Mouse (Mus musculus): ENCODE results near the gene Bcas3. TPM values are rescaled to one million over a fixed set of nuclear protein-coding genes. Genes with fewer than 3 reads are reported as not detected.

Gene Bcas3
- polyA plus RNA-seq, 1 experiment, result 103 TPM

DNA sequence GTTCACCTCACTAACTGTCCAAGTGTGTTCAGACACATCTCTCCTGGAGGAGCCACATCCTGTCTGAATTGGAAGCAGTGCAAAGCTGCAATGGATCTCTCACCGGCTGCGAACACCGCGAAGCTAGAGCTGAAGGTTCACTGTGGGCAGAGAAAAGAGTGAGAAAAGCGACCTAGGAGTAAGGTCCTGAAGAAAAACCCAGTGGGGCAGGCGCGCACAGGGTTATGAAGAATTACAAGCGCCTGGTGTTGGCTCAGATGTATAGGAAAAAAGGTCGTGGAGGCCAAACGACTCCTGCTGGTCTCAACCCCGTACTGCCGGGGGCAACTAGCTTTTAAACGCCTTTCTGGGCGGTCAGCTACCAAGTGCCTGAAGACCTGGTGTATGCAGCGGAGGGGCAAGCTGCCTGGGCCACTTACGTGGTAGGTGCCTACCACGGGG lies 478.0 kb downstream of the Bcas3 start:
- no peak for TF ChIP-seq GATA1 (IDR thresholded peaks at IDR 0.05; ENCODE audit: low read length)

DNA sequence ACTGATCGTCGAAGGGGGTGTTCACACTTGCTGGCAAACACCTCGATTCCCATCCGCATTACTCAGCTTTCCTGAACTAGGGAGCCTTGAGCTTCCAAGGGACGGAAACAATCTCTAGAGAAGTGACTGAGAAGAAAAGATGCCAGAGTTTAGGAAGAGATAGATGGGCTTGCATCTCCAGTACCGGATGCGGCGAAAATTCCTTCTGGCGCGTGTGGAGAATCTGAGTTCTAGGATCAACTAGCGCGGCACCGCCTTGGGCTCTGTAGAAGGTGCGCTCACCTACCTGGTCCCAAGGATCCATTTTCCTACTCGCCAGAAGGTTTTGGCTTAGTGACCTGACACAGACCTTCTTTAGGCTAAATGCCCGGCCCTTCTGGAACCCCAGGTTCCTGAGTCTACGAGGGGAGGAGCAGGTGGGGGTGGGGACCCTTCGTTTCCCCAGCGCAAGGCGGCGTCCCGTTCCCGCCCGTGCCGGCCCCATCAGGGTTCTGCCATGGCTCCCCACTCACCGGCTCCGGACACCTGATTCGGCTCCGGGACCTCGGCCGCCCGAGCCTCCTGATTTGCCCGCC lies 478.8 kb downstream of the Bcas3 start:
- TF ChIP-seq GATA1 (IDR thresholded peaks at IDR 0.05; ENCODE audit: low read length), result no peak

DNA sequence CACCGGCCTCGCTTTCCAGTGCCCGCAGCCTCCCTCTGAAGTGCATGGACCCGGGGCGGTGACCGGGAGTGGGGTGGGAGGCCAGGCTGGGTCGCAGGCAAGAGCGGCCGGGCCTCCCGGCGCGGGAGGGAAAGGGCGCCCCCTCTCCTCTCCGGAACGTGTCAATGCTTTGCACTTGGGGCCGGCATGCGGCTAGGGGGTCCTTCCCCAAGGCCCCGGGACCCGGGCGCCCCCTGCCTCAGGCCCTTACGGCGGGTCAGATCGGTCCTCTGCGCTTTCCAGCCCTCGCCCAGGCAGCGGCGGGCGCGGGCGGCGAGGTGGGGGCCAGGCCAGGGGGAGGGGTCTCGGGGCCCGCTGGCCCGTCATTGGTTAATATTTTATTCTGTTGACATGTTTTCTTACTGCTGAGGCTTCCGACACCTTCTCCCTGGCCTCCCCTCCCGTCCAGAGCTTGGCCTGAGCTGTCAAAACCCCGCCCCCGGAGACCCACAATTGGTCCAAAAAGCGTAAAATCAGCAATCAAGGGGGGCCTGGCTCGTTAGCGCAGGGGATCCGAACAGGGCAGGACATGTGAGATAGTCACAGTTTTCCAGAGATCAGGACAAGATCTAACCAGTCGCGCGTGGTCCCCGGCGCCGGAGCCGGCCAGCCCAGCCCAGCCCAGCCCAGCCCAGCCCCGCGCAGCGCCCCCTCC lies 479.4 kb downstream of the Bcas3 start, which contains the start of gene Tbx2:
TSS of gene Tbx2 (plus strand) at position 321 of the 694 bp plus-strand sequence.
- no peak for TF ChIP-seq GATA1 (IDR thresholded peaks at IDR 0.05; ENCODE audit: low read length)

DNA sequence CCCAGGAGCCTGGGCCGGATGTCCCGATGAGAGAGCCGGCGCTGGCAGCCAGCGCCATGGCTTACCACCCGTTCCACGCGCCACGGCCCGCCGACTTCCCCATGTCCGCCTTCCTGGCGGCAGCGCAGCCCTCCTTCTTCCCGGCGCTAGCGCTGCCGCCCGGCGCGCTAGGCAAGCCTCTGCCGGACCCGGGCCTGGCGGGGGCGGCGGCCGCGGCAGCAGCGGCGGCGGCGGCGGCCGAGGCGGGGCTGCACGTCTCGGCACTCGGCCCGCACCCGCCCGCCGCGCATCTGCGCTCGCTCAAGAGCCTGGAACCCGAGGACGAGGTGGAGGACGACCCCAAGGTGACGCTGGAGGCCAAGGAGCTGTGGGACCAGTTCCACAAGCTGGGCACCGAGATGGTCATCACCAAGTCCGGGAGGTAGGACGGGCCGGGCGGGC lies 480.1 kb downstream of the Bcas3 start:
- no peak for TF ChIP-seq GATA1 (IDR thresholded peaks at IDR 0.05; ENCODE audit: low read length)

DNA sequence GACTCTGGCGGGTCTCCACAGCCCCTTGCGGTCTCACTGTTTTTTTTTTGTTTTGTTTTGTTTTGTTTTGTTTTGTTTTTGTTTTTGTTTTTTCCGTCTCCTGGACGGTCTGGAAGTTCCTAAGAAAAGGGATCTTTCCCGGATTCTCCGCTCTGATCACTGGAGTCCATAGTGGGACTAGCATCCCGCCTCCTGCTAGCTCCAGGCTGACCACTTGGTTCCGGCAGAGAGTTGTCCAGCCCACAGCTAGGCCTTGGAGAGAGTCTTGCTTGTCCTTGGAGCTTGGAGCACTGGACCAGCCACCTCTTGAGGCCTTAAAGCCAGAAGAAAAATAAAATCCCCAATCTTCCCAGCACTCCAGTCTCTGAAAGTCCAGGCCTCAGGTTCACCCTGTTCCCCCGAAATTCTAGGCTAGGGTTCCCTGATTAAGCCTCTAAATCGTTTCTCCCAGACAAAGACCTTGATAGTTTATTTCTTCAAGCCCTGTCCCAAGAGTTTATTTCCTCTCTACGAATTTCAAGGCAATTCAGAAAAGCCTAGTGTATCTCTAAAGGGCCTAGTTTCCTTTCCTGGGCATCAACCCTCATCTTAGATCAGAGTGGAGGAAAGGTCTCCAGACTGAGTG lies 480.9 kb downstream of the Bcas3 start:
- TF ChIP-seq GATA1 (IDR thresholded peaks at IDR 0.05; ENCODE audit: low read length), result no peak

DNA sequence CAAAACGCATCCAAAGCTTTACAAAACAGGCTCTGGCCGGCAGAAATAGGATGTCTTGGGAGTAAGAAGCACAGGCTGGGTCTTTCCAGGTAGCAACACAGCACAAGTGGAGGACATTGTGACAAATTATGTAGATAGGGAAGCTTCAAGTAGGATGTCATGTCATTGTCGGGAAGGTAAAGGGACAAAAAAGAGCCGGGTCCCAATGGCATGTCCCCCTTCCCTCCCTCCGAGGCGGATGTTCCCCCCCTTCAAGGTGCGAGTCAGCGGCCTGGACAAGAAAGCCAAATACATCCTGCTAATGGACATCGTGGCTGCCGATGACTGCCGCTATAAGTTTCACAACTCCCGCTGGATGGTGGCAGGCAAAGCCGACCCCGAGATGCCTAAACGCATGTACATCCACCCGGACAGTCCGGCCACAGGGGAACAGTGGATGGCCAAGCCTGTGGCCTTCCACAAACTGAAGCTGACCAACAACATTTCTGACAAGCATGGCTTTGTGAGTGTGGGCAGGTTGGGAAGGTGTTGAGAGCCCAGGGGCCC lies 481.5 kb downstream of the Bcas3 start:
- no peak for TF ChIP-seq GATA1 (IDR thresholded peaks at IDR 0.05; ENCODE audit: low read length)

DNA sequence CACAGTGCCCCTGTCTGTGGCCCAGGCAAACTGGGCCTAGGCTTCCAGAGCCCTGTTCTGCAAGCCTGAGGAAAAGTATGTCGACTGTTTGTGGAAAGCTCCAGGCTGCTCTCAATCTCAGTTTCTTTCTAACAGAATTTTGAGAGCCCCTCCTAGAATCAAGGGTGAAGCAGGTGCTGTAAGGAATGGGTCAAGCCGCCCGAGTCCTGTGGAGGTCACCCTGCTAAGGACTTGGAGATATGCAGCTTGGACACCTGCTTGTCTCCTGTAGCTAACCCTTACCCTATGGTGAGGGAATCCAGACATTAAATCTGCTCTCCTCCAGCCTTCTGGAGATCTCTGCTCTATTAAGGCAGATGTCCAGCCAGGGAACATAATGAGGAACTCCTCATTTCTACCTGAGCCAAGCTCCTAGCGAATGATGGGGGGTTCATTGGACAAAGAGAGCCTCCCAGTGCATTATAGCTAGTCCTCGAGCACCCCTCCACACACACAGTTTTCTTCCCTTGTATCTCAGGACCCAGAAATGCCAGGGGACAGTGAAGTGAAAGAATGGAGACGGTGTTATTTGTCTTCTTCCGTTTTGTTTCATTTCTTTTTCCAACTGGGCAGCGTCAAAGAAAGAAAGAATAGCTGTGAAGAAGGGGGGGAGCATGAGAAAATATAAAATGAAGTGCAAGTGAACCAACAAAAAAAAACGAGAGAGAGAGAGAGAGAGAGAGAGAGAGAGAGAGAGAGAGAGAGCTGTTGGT lies 482.2 kb downstream of the Bcas3 start:
- no peak for TF ChIP-seq GATA1 (IDR thresholded peaks at IDR 0.05; ENCODE audit: low read length)

DNA sequence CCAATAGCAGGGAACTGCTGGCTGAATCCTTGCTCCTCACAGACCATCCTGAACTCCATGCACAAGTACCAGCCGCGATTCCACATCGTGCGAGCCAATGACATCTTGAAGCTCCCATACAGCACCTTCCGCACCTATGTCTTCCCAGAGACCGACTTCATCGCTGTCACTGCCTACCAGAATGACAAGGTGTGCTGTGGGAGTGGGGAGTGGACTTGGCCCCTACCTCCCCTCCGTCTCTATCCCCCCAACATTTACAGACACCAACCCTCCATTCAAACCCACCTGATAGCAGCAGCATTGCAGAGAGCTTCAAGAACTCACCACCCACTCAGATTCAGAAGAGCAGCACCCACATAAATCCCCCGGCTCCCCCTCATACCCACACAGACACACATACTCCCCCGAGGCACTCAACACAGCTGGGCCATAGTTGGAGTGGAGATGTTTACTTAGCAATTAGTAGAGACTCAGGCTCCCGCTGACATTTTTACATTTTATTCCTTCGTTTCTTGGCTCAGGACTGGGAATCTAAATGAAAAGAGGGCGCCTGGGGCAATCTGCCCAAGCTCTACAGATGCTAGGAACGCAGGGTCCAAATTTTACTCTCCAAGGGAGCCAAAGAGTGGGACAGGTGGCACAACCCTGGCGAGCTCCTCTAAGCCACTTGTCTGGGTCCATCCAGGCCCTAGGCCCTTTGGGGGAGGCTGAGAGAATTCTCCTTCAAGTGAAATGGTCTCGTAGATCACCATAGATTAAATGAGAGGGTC lies 483.0 kb downstream of the Bcas3 start:
- TF ChIP-seq GATA1 (IDR thresholded peaks at IDR 0.05; ENCODE audit: low read length), result no peak

DNA sequence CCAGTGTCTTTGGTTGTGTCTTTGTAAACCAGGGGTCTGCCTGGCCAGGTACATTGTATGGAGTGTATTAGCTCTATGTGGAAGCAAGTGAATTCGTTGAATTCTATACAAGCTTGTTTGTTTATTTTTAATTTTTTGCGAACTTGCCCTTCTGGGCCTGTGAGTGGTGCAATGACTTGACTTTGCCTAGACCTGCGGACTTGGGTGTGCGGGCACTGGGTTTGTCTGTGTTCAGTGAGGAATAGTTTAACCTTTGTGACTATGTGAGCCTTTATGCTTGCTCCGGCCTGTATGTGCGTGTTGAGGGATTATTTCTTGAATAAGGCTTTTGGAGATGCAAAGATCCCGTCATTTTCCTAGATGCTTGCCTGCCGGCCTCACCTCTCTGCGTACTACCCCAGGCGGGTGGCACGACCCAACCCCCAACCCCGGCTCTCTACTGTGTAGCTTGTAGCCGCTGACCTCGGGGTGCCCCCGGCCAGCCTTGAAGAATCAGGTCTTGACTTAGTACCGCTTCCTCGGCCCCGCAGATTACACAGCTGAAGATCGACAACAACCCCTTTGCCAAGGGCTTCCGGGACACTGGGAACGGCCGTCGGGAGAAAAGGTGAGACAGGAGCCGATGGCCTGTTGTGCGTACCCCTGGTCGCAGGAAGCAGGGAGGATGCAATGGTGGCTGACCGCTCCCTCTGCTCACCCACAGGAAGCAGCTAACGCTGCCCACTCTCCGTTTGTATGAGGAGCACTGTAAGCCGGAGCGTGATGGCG lies 483.7 kb downstream of the Bcas3 start:
- no peak for TF ChIP-seq GATA1 (IDR thresholded peaks at IDR 0.05; ENCODE audit: low read length)

DNA sequence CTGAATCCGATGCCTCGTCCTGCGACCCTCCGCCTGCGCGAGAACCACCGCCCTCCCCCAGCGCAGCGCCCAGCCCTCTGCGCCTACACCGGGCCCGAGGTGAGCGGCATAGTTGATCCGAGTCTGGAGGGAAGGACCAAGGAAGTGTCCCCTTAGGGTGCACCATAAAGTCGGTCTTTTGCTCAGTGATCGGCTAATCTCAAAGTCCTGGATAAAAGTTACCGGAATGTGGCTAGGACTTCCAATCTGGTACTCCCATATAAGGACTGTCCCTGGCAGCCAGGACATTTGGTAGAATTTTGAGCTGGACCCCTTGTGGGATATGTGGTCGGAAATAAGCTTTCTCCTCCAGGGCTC lies 484.3 kb downstream of the Bcas3 start:
- no peak for TF ChIP-seq GATA1 (IDR thresholded peaks at IDR 0.05; ENCODE audit: low read length)

DNA sequence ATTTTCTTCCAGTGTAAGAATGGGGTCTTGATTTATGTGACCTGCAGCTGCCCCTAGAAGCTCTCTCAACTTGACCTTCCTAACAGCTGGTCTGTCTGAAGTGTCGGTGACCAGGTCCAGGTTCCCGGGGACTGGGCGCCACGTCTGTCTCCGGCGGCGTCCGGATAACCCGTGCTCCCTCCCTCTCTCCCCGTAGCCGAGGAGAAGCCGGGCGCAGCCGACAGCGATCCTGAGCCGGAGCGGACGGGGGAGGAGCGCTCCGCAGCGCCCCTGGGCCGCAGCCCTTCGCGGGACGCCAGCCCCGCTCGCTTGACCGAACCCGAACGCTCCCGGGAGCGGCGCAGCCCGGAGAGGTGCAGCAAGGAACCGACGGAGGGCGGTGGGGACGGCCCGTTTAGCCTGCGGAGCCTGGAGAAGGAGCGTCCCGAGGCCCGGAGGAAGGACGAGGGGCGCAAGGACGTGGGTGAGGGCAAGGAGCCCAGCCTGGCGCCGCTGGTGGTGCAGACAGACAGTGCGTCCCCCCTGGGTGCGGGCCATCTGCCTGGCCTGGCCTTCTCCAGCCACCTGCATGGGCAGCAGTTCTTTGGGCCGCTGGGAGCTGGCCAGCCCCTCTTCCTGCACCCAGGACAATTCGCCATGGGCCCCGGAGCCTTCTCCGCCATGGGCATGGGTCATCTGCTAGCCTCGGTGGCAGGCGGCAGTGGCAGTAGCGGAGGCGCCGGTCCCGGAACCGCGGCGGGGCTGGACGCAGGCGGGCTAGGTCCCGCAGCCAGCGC lies 484.9 kb downstream of the Bcas3 start:
- no peak for TF ChIP-seq GATA1 (IDR thresholded peaks at IDR 0.05; ENCODE audit: low read length)

DNA sequence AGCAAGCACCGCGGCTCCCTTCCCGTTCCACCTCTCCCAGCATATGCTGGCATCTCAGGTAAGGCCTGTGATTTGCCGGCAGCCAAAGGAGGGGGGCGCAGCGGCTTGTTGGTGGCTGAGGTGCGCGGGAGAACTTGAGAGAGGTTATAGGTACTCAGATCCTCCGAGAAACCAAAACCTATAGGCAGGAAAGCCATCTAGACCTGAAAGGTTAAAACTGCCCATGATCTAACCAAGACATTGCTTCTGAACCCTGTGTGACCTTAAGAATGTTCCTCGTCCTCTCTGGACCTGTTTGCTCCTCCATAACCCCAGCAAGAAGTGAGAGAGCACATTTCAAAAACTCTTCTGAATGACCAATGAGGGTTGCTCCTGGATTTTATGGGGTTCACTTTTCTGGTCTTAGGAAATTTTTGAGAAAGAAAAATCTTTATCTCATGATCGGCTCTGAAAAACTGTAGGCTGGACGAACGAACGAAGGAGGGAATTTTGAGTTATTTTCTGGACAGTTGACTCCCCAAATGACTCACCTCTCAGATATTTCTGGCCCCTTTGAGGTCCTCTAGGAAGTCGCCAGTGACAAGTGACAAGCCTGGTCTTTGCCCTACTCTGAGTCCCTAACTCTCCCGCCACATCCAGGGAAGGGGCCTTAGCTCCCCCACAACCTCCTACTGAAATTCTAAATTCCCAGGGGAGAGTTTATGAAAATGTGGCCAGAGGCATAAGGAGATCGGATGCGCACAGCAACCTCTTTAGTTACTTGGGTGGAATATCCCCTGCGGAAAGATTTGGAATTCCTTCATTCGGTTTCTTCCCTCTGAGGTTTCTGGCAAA lies 485.7 kb downstream of the Bcas3 start:
- no peak for TF ChIP-seq GATA1 (IDR thresholded peaks at IDR 0.05; ENCODE audit: low read length)
